Mouse (Mus musculus) adrenal gland, adult (tissue): Measurements from ENCODE around the gene Ropn1.
"Not testable (repeated sequence)": the region's sequence is repeated elsewhere in the genome, so short reads cannot be mapped to it uniquely, and the experiment has no call there.

ENCODE experiments used
- DNase-seq, 2 experiments: peaks; one replicate each; pipeline ENCODE4 v3.0.0; 2022 to 2023; ENCODE audit warnings: low spot score in 1 of 2; ENCODE audit not compliant: inconsistent age in 2 of 2

The Ropn1 gene

DNA sequence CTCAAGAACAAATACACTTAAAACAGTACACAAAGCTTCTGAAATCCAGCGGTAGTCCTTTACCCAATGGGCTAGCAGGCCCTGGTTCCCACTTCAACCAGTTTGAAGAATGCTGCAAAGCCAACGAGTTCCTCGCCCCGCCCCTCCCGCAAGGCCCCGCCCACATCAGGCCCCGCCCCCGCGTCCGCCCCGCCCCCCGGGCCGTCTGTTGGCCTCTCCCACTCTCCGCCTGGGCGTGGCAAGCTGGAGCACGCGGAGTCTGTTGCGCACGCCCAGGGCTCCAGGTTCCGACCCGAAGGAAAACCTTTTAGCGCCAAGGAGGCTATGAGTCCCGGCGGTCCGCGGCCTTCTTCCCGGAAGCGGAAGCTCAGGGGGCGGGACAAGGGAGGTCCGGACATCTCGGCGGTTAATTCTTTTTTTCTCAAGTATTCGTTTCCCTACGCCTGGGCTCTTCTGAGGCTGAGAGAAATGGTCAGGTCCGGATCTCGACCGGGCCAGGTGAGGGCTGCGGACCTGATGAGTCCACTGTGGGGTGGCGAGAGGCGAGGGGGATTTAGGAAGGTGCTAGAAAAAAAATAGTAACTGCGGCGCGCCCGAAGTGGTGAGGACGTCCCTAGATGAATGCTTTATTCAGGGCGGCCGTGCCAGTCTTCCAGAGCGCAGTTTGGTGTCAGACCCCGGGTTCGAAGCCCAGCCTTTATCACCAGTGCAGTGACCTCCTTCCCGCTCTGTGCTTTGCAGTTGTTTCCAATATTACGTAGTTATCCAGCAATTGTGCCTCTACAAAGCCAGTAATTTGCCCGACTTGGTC, 40.8 kb downstream of the Ropn1 start, which contains the start of gene Ccdc14:
Gene Ccdc14, plus strand, starts transcription at position 283 of the 811 bp plus-strand sequence.
- DNase-seq, result peak; percentile 90 to 95

- DNase-seq, result no peak
Measured at GRCm38 (mm10) chr16:34691156-34691555, 41.4 kb downstream of the Ropn1 start.

GRCm38 (mm10) chr16:34694477-34694876, 44.8 kb downstream of the Ropn1 start:
- DNase-seq, result no peak

DNA sequence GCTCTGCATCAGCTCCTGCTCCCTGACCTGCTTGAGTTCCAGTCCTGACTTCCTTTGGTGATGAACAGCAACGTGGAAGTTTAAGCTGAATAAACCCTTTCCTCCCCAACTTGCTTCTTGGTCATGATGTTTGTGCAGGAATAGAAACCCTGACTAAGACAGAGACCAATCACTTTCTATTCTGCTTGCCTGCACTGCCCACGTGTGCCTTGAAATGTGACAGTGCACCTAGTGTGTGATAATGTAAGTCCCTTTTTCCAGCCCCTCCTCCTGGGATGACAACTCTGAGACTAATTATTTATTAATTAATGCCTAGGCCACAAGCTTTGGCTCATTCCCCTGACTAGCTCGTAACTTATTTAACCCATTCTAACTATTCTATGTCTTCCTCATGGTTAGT, 49.0 kb downstream of the Ropn1 start:
- DNase-seq, result not testable (repeated sequence)

- DNase-seq, result peak; percentile 80 to 94
Measured at GRCm38 (mm10) chr16:34700165-34700827, 50.6 kb downstream of the Ropn1 start.

DNA sequence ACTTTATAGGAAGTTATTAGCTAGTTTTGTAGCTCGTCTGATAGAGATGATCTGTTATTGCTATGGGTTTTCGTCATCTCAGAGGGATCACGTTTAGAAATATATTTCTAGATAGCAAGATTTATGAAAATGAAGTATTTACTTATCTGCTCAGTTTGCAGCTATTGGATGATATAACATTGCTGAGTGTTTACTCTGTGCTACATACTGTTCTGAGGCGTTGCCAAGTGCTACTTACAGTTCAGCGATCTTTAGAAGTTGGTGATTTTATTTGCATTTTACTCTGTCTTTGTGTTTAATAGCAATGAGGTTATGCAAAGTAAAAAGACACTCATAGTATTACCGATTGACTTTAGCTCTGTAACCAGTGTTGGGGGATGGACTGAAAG, 51.1 kb downstream of the Ropn1 start:
- no peak for DNase-seq

- no peak for DNase-seq
Measured at GRCm38 (mm10) chr16:34706019-34706418, 56.3 kb downstream of the Ropn1 start.

GRCm38 (mm10) chr16:34706487-34706946, 56.8 kb downstream of the Ropn1 start:
- no peak for DNase-seq

GRCm38 (mm10) chr16:34711481-34711880, 61.8 kb downstream of the Ropn1 start:
- peak in 1 of 2 experiments; percentile 38 for DNase-seq

DNA sequence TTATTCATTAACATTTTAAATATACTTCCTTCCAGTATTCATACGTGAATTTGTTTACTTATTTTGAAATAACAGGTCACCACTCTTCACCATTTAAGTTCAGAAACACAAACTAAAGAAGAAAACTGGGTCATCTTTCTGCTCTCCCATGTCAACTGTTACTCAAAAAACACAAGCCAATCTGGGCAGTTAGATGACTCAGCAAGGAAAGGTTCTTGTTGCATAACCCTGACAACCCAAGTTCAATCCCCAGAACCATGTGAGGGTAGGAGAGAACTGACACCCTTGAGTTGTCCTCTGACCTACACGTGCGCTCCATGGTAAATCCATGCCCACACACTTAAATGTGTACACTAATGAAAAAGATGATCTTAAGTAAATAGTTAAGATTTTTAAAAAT, 75.4 kb downstream of the Ropn1 start:
- DNase-seq, result no peak
